Mouse (Mus musculus): ENCODE data around the gene Vwa1.
A peak's percentile ranks its signal among the peaks of the same experiment; 100 is the strongest.
"Not testable (repeated sequence)": the region's sequence is repeated elsewhere in the genome, so short reads cannot be mapped to it uniquely, and the experiment has no call there.

The Vwa1 gene

DNA sequence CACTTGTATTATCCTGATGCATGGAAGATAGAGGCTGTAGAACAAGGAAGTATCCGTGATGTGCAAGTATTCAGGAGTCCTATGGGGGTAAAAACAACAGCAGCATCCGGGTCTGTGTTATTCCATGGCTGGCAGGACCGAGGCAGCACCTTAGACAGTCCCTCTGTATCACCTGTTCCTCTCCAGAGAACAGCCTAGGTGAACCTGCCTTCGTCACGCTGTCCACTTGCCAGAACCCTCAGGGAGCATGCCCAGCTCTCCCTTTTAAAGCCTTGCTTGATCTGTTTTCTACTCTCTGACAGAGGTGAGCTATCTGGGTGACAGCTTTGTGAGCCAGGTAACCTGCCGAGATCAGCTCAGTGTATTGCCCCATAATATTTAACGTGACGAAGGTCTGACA is 30.0 kb downstream of the Vwa1 start:
- DNase-seq, result peak in 1 of 2 experiments; percentile 34

DNA sequence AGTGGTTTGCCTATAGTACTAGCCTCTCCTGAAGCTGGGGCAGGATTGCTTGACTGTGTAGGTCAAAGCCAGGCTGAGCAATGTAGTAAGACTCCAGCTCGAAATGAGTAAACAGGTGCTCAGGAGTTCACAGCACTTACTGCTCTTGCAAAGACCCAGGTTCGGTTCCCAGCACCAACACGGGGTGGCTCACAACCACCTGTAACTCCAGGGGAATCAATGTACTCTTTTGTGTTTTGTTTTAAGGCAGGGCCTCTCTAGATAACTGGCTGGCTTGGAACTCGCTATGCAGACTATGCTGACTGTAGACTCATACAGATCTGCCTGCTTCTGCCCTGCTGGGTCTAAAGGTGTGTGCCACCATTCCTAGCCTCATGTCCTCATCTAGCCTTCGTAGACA is 31.8 kb downstream of the Vwa1 start:
- no peak for DNase-seq

DNA sequence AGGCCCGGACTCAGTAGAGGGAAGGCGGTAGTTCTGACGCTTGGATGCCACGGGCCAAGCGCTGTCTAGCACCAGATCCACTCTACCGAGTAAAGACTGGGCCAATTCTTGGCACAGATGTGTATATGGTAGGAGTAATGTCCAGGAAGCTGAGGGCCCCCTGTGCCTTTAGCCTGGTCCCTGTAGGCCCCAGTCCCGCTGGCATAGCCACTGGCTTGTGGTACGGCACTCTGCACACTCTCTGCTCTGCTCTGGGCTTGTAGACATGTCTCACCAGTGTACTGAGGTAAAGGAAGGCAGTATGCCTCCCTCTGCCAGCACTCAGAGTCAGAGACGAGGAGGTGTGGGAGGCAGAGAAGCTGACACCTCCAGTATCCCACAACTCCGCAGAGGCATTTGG is 33.8 kb downstream of the Vwa1 start:
- not testable (repeated sequence) for DNase-seq

DNA sequence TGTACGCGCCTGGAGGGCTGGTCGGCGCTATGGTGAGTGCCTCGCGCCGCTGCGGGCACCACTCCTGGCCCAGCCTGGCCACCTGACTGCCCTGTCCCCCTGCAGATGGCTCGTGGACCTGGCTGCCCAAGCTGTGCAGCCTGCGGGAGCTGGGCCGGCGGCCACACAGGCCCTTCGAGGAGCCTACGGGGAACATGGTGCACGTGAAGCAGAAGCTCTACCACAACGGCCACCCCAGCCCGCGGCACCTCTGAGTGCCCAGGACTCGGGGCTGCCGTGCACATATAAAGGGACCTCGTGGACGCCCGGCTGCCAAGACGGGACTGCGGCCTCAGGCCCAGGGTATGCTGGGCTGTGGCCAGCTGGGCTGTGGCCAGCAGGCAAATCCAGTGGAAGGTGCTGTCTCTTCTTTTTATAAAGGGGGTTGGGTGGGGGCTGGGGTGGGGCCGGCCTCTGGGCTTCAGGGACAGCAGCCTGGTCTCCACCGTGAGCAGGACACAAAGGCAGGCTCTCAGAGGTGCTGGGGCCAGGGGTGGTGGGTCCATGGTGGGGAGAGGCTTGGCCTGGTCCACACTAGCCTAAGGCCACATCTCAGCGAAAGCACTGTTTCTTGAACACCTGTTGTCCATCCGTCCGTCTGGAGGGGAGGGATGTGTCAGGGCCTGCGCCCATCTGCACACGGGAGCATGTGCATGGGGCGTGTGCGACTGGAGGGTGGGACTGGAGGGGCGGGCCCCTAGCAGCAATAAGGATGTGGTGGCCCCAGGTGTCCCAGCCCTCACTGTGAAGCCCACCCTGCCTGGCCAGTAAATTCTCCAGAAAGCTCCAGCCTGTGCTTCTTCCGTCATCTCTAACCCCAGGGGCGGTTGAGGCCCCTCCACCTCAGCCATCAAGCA is 34.5 kb downstream of the Vwa1 start:
- DNase-seq, result peak; percentile 80 to 83

DNA sequence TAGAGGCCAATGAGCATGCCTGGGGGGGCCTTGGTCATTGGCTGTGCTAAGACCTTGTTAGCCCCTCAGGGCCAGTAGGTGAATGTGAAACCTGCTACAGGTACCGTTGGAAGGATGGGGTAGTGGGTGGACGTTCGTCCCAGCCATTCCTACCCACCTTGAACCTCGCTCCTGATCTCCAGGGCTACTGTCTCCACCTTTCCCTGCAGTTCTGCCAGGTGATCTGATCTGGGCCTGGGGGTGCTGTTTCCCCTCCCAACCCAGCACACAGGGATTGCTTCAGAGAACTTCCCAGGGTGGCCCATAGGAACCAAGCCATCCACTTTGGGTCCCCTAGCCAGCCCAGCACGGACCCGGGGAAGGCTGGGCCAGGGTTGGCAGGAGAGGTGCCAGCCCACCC is 35.3 kb downstream of the Vwa1 start:
- DNase-seq, result peak; percentile 48 to 66

DNA sequence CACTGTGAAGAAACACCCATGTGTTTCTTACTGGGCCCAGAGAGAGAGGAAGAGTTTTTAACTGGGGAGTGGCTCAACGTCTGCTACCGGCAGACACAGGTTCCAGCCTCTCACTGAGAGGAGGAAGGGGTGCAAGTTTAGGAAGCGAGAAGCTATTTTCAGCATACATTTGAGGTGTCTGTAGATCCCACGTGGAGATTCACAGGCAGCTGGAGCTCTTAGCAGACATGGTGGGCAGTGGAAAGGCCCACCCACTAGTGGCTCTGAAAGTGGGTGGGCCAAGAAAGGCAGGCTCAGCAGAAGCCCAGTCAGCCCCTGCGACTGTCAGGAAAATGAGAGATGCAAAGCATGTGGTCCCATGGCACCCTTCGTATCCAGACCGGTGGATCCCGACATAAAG is 36.2 kb downstream of the Vwa1 start:
- DNase-seq, result no peak

DNA sequence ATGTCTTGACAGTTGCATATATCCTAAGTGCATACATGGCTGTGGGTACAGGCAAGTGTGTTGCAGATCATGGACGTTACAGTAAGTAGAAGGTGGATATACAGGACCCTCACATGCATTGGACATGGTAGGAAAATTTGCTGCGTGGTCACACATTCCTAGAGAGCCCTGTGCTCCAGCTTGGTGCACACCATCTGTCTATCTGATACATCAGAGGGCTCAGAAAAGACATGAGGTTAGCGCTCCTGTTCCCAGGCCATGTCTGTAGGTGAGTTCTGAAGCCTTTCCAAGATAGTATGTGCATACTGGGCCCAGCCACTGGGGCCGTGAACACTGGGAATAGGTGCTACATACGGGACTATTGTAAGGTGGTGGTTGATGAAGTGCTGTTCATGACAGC is 38.1 kb downstream of the Vwa1 start:
- peak in 1 of 2 experiments; percentile 17 for DNase-seq

DNA sequence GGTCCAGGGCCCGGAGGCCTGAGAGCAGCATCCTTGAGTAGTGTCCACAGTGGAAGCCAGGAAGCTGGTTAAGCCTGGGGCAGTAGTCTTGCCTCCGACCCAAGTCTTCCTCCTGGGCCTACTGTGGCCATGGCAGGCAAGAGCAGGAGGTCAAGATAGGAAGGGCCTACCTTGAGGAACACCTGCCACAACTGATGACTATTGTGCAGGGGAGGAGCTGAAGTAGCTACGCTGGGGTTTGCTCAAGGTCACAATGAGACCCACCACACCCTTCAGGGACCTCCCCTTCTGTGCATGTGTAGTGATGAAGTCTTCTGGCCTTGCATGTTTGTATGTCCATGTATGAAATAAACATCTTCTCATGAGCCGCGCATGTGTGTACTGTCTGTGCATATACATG is 38.7 kb downstream of the Vwa1 start:
- no peak for DNase-seq

DNA sequence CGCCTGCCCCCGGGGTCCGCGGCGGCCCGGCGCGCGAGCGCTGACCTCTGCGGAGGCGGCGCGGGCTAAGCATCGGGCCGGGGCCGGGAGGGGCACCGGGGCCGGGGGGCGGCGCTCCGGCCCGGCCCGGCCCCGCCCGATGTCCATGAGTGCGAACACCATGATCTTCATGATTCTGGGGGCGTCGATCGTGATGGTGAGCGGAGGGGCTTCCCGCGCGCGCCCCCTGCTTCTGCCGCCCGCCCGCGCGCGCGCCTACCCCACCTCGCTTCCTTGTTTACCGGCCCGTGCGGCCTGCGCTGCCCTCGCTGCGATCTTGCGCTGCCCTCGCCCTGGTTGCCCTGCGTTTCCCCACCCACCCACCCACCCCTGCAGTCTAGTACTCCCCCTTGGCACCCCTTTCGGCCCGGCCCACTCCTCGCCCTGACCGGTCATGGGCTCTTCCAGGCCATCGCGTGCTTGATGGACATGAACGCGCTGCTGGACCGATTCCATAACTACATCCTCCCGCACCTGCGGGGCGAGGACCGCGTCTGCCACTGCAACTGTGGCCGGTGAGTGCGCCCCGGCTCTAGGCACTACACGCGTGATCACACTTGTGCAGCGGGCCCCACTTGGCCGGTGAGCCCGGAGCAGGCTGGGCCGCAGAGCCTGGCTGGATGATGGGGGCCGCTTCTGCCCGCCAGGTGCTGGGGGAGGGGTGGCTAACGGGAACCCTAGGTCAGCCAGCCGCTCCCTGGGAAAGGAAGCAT is 39.4 kb downstream of the Vwa1 start:
- peak; percentile 95 to 96 for DNase-seq

DNA sequence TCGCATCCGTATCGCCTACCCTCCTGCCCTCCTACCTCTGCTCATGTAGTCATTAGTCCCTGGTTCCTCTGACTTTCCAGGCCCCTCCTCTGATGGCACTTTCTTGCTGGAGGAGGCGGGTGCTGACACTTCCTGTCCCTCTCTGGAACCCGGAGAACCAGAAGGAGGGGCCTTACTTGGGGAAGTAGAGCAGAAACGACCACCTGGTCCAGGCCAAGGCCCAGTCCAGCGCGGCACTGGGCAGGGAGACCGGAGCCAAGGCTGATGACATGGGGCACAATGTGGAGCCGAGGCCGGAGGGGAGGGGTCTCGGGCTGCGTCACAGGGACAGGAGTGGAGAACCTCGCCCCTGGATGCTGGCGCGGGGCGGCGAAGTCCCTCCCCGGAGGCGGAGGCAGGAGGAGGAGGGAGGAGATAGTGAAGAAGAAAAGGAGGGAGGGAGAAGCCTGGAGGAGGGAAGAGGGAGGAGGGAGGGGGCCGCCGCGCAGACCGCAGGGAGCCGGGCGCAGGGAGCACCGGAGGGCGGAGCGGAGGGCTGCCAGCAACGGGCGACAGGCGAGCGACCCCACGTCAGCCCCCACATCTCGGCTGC is 40.1 kb downstream of the Vwa1 start, which contains the start of gene Tmem240:
TSS of gene Tmem240 (plus strand) at position 451 of the 592 bp plus-strand sequence.
- peak; percentile 99 to 100 for DNase-seq

DNA sequence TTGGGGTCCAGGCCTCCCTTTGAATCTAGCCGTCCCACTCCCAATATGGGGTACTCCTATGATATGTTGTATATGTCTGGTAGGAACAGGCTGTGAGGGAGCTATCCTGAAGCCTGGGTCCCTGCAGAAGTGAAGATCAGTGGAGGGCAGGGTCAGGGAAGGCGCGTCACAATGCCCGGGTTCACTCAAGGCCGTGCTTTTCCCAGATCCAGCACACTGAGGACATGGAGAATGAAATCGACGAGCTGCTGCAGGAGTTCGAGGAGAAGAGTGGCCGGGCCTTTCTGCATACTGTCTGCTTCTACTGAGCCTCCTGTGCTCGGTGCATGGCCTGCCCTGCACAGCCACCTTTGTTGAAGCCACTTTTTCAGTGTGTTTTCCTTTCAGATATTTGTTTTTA is 41.2 kb downstream of the Vwa1 start:
- DNase-seq, result no peak

DNA sequence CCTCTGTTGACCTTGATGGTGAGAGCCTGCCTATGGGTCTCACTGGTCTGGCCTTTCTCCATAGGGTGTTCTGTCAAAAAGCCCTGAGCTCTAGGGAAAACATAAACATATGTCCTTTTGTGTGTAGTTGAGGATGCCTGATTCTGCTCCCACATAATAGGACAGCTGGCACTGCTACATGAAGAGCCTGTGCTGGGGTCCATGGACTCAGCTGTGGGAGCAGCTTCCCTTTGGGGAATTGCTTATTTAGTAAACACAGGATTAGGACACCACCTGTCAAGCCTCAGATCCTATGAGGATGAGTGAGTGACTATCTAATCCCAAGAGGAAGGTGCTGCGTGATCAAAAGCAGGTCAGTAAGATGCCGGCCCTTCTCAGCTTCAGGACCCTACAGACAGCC is 46.5 kb downstream of the Vwa1 start:
- DNase-seq, result no peak

DNA sequence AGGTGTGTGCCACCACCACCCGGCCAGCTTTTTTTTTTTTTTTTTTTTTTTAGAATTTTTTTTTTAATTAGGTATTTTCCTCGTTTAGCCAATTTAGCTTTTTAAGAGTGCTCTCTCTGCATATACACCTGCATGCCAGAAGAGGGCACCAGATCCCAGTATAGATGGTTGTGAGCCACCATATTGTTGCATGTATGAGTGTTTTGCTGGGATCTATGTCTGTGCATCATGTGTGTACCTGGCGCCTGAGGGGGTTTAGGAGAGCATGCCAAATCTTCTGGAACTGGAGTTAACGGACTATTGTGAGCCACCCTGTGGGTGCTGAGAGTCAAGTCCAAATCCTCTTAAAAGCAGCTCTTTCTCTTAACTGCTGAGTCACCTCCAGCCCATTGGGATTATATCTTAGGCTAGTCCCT is 52.8 kb downstream of the Vwa1 start:
- DNase-seq, result peak; percentile 60 to 69

All from cerebellum, postnatal 10 days (tissue).